Mouse (Mus musculus) lung, adult 2 months (tissue): ENCODE data around the gene Smgc.
"Not testable (repeated sequence)": the region's sequence is repeated elsewhere in the genome, so short reads cannot be mapped to it uniquely, and the experiment has no call there.

Experiments
- CTCF ChIP-seq: fragments of 200-500 bp; IDR thresholded peaks from 2 replicates; pipeline ENCODE4 v1.5.1; 2011; ENCODE audit warnings: mild to moderate bottlenecking, low read length, control low read depth; ENCODE audit not compliant: insufficient read depth
- POLR2A ChIP-seq: fragments of 200-500 bp; IDR thresholded peaks from 2 replicates; pipeline ENCODE4 v1.6.1; 2011; ENCODE audit warnings: low read depth, mild to moderate bottlenecking, control low read depth, low read length, borderline replicate concordance; ENCODE audit errors: extremely low read depth

- not testable (repeated sequence) for TF ChIP-seq CTCF, POLR2A
Measured at GRCm38 (mm10) chr15:91907046-91907445, 69.0 kb downstream of the Smgc start.
